Mouse (Mus musculus): ENCODE results near the gene Clec2e. TPM values are rescaled to one million over a fixed set of nuclear protein-coding genes. Genes with fewer than 3 reads are reported as not detected.

The Clec2e gene
- total RNA-seq, 4 experiments from 2014 or later = 0.47 TPM; not detected in 3

DNA sequence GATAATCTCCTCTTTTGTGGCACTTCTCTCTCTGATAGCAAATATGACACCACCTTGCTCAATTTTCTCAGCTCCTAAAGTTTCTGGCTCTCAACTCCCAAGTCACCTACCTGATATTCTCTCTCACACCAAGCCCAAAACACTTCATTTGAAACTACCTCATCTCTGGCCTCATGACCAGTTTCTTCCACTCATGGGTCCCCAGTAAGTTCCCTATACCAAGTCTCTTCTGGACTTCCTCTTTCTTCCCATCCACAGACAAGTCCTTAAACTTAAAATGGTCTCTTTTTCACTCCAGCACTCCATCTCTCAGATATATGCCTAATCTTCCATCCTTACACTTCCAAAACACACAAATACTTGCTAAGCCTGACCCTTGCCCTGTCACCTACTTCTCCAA lies 42.7 kb downstream of the Clec2e start:
- DNase-seq (ENCODE audit: low spot score) = no peak

DNA sequence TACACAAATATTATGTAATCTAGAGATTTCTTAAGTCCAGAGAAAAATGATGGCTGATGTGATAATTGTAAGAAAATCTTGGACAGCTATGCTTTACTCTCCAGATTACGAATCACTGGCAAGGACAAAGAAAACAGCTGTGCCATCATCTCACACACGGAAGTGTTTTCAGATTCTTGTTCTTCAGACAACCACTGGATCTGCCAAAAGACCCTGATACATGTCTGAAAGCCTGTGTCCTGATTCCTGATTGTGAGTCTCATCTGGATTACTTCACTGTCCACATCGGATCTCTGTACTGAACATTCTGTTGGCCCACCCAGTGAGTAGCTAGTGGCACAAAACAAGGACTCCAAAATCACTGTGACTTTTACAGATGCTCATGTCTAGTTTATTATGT lies 44.5 kb downstream of the Clec2e start:
- no peak for DNase-seq (ENCODE audit: low spot score)

DNA sequence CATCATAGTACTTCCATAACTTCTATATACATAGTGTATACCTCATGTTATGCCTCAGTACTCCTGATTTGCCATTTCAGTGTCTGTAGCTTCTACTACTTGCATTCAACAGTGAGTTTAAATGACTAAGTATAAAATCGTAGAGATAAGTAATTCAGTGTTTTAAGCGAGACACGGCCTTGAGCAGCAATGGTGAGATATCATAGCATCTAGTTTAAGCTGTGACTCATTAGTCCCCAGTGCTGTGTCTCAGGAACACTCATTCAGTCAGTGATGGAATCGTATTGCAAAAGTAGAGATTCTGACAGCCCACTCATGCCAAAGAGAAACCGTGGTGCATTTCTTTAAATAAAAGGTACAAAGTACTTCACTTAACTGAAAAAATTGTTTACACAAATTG lies 49.0 kb downstream of the Clec2e start:
- DNase-seq (ENCODE audit: low spot score) = no peak

DNA sequence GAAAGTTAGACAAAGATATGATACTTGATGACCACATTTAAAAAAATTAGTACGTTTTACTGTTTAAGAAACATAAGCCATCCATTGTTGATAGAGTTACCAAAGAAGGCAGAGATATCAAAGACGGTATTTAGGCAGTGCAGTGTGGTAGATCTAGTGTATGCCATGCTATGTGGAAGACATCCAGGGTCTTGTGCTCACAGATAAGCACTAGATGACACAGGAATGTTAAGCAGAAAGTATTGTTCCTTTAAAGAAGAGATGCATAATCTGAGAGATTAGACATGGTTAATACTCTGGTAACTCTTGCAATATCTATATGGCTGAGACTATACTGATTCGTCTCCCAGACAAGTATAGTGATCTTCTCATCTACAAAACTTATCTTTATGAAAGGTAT lies 49.6 kb downstream of the Clec2e start:
- DNase-seq (ENCODE audit: low spot score) = no peak

DNA sequence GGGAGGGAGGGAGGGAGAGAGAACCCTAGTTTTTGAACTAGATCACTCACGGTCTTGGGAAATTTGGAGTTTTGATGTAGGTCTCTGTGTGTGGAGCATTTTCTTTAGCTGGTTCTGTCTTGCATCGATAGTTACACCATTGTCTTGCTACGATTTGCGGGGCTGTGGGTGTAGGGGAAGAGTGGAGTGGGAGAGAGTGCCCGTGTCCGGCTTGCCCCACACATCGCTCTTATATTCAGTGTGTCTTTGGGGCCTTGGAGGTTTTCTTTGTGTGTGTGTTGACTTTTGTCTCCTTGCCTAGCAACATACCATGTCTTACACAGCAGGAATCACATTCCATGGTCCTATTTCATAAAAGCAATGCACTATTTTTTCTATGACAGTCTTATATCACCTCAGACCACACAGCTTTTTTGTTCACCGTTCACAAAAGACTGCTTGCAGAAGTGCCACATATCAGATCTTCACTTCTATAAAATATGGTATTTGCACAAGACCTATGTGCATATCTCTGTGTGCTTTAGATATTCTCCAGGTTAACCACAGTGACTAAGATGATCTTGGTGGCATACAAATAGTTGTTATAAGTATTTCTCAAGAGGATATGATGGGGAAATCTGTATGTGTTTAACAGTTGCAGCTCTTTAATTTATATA lies 51.0 kb downstream of the Clec2e start:
- DNase-seq (ENCODE audit: low spot score) = no peak

DNA sequence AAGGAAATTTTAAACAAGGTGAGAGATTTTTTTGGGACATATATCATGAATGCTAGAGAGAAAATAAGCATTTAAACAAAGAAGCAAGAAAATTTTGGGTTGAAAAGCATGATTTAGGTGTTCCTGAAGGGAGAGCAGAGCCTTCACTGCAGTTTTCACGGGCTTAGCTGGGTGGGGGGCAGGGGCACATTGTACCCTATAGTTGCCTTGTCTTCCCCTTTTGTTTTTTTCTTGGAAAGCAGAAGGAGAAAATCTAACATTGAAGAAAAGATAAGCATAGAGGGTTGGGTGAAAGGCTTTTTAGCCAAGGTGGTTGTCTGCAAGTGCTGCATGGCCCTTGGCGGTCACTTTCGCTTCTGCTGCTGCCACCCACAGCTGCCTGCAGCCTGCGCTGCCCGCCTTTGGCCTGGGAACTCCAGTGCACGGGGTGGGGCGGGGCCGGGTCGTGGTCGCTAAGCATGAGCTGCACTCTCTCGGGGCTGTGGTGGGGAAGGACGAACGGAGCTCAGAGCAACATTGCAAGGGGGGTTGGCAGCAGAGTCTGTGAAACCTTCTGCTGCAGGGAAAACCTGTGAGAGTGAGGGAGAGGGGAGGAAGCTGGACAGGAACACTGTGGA lies 51.7 kb downstream of the Clec2e start:
- no peak for DNase-seq (ENCODE audit: low spot score)

DNA sequence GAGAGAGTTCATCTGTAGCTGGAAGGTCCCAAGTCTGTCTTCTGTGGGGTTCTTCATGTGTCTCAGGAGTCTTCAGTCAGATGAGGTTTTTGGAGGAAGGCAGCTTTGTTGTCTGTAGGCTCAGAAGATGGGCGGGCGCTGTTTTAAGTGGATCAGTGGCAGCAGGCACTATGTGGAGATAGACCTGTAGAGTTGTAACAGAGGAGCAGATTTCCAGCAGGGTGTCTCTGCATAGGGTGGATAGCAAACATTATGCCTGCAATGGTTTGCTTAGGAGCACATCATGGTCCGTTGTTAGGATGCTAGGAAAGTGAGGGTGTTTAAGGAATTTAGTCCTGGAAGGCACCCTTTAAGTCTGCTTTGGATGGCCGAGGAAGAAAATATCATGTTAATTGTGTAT lies 52.3 kb downstream of the Clec2e start:
- DNase-seq (ENCODE audit: low spot score) = no peak

DNA sequence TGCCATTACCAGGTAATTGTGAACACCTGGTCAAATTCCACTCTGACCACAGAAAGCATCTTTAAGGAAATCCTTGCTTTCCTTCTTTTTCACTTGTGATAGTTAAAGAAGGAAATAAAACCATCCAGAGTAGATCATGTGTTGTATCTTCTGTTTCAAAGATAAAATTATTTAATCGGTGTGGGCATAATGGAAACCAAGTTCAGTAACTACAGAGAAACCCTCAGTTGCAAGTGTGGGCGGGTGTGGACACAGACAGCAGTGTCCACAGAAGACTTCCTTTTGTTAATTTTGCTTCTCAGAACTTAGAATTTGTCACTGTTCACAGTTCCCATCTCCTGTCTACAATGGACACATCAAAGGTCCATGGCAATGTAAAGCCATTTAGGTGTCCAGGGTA lies 55.1 kb downstream of the Clec2e start, which contains the start of gene Klrb1f:
TSS of gene Klrb1f (plus strand) at position 301 of the 400 bp plus-strand sequence.
- no peak for DNase-seq (ENCODE audit: low spot score)

DNA sequence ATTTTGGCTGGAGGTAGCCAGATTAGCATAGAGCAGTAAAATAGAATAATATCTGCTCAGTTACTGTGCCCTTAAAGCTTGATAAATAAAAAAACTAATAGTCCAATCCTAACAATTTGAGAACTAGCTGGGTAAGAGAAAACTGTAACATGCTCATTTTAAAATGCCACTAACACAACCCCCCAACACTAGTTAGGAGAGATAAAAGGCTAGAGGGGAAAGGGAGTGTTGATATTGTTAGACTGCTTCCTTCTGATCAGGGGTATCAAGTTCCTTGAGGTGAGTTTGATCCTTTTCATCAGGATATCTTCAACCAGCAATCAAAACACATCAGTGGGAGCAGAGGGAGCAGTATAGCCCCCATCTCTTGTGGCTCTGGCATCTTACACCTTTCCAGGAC lies 58.2 kb downstream of the Clec2e start:
- no peak for DNase-seq (ENCODE audit: low spot score)

Other genes with a start within 250 kb of the Clec2e start
- under 1 TPM in 1 of 4 experiments, not detected in 3; 0.27 TPM for gene Clec2i, start 213.3 kb downstream of the Clec2e start, total RNA-seq (2022)
- under 1 TPM; 0.22 to 0.38 (median 0.25) TPM for gene BC035044, start 209.8 kb downstream of the Clec2e start, total RNA-seq (2022)
- gene Clec2g, start 166.5 kb downstream of the Clec2e start, total RNA-seq (2022) = 1 to 10 TPM; 1.2 to 2.7 (median 1.3) TPM
- under 1 TPM in 3 of 4 experiments, not detected in 1; 0.16 to 0.25 (median 0.19) TPM for gene Klrb1f, start 55.0 kb downstream of the Clec2e start, total RNA-seq (2022)
- 10 to 100 TPM; 28.4 to 43.3 (median 34.1) TPM for gene Clec2d, start 79.7 kb upstream of the Clec2e start, total RNA-seq (2022)
- gene Cd69, start 174.5 kb upstream of the Clec2e start, total RNA-seq (2022) = under 1 TPM in 1 of 4 experiments, not detected in 3; 0.16 TPM
- gene 4922502D21Rik, start 230.9 kb upstream of the Clec2e start, total RNA-seq (2022) = not detected
- 1 to 10 TPM in 1 of 4 experiments, under 1 TPM in 3; 0.43 to 1.2 (median 0.70) TPM for gene Clec12a, start 241.8 kb upstream of the Clec2e start, total RNA-seq (2022)